Mouse (Mus musculus): ENCODE measurements around the gene Tprg.

DNA sequence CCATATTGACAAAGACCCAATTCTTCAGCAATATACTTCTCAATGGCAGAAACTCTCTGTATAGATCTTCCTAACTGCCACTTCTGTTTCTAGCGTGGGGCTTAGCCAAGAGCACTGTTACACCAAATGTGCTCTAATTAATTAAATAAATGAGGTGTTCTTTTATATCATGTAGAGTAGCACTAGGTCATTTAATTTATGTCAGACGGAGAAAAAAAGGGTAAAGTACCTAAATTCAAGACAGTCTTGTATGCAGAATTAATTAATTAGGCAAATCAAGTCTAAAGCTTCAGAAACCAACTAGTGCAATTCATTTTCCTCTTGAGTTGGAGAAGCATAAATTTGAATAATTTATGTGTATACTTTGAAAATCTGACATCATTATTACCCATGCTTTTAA is 7.1 kb downstream of the Tprg start:
- TF ChIP-seq POLR2A (IDR thresholded peaks at IDR 0.05; ENCODE audit: insufficient read depth, low read depth, low read length) (no peak), CTCF (IDR thresholded peaks at IDR 0.05; ENCODE audit: insufficient read depth, low read depth, low read length) (no peak)
